Mouse (Mus musculus) embryonic facial prominence, embryonic 11.5 days (tissue): ENCODE measurements at regions not wholly inside any gene's neighbourhood (a gene's known extent, or its start where the extent isn't known, plus 50 kb on each side); places are given as distances from the start of the nearest gene placed in this dataset.

Source experiments
- ATAC-seq: fragments of 200-750 bp; cut with Nextera tagmentation; replicated peaks from 2 replicates; pipeline ENCODE4 v1.8.0; 2017; ENCODE audit warnings: low read depth; ENCODE audit not compliant: insufficient number of reproducible peaks, low FRiP score, low TSS enrichment
- DNase-seq: peaks from one replicate; pipeline ENCODE4 v3.0.0-alpha.2; 2015; ENCODE audit warnings: low spot score
- H3K27ac ChIP-seq: fragments of 300-500 bp; sonication (generic); replicated peaks from 2 replicates; pipeline ENCODE4 v1.5.1; 2014; ENCODE audit warnings: mild to moderate bottlenecking, low read depth, low read length, control low read depth
- H3K27me3 ChIP-seq: fragments of 300-500 bp; sonication (generic); 2 replicates; pipeline ENCODE4 v1.6.1; 2014; ENCODE audit warnings: mild to moderate bottlenecking, low read length, moderate library complexity, mixed read lengths; ENCODE audit not compliant: control insufficient read depth, insufficient read depth
- H3K36me3 ChIP-seq: fragments of 300-500 bp; sonication (generic); replicated peaks from 2 replicates; pipeline ENCODE4 v1.6.1; 2014; ENCODE audit warnings: low read depth, mild to moderate bottlenecking, low read length, moderate library complexity, mixed read lengths; ENCODE audit not compliant: control insufficient read depth, insufficient read depth
- H3K4me1 ChIP-seq: fragments of 300-500 bp; sonication (generic); 2 replicates; pipeline ENCODE4 v1.6.1; 2014; ENCODE audit warnings: low read length, mixed read lengths; ENCODE audit not compliant: control insufficient read depth, insufficient read depth
- H3K4me2 ChIP-seq: fragments of 300-500 bp; sonication (generic); 2 replicates; pipeline ENCODE4 v1.6.1; 2014; ENCODE audit warnings: low read depth, mild to moderate bottlenecking, control low read depth, low read length, moderate library complexity
- H3K4me3 ChIP-seq: fragments of 300-500 bp; sonication (generic); 2 replicates; pipeline ENCODE4 v1.5.1; 2014; ENCODE audit warnings: low read depth, low read length, control low read depth
- H3K9ac ChIP-seq: fragments of 300-500 bp; sonication (generic); replicated peaks from 2 replicates; pipeline ENCODE4 v1.6.1; 2014; ENCODE audit warnings: mild to moderate bottlenecking, control low read depth, low read length
- H3K9me3 ChIP-seq: fragments of 300-500 bp; sonication (generic); replicated peaks from 2 replicates; pipeline ENCODE4 v1.6.1; 2016; ENCODE audit warnings: mild to moderate bottlenecking, low read length, inconsistent platforms, mixed read lengths; ENCODE audit not compliant: control insufficient read depth
- WGBS: fragments of 180-500 bp; shearing (Covaris S2); extraction: QIAGEN DNeasy Blood & Tissue Kit; methylation state at CpG from one replicate; pipeline ENCODE4 v1.1.7; 2014; 5-methylcytosine and 5-hydroxymethylcytosine counted together

DNA sequence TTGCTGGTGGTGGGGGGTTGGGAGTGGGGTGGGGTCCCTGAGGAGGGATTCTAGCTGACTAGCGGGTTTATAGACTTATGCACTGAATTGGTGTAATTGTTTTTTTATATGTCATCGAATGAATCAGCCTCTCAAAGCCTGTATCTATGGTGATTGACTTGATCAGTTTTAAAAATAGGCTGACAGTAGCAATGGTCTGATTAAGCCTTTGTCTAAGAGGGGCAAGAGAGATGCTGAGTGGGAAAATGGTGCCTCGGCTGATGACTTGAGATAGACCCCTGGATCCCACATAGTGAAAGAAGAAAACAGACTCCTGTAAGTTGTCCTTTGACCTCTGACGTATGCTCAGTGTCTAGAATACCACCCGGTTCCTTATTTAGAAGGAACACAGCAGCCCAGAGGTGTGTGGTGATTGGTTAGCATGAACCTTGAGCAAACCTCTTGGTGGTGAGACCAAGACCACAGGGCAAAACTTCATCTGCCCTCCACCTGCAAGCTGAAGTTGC, 312.7 kb upstream of the Klf3 start:
- H3K27me3 ChIP-seq = no peaks in the 10 kb centered on the region
- no peak overlapping the region for H3K9ac ChIP-seq
- ATAC-seq (no peak), DNase-seq (no peak)
- WGBS = 52% methylated on average over 5 of the region's 5 CpGs
- H3K4me2 ChIP-seq = no peak overlapping the region
- no peak overlapping the region for H3K4me3 ChIP-seq
- H3K27ac ChIP-seq = no peak overlapping the region
- no peaks in the 10 kb centered on the region for H3K36me3 ChIP-seq
- H3K9me3 ChIP-seq = no peaks in the 10 kb centered on the region
- H3K4me1 ChIP-seq = no peaks in the 10 kb centered on the region

DNA sequence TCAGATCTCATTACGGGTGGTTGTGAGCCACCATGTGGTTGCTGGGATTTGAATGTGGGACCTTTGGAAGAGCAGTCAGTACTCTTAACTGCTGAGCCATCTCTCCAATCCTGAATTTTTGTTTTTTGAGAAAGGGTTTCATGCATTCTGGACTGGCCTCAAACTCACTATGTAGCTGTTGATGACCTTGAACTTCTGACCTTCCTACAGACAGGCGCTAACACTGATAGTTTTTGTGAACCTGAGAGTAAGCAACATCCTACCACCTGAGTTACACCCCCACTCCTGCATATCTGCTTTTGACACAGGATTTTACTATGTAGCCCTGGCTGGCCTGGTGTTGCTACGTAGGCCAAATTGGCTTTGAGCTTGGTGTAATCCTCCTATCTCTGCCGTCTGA, 308.8 kb upstream of the Klf3 start:
- no peak for ATAC-seq
- no peak overlapping the region for H3K4me2 ChIP-seq
- no peak overlapping the region for H3K27ac ChIP-seq
- no peaks in the 10 kb centered on the region for H3K9me3 ChIP-seq
- no peaks in the 10 kb centered on the region for H3K27me3 ChIP-seq
- H3K36me3 ChIP-seq = no peaks in the 10 kb centered on the region
- no peak for DNase-seq
- no peak overlapping the region for H3K9ac ChIP-seq
- H3K4me1 ChIP-seq = no peaks in the 10 kb centered on the region
- WGBS = 89% methylated on average over 4 of the region's 4 CpGs
- no peak overlapping the region for H3K4me3 ChIP-seq

GRCm38 (mm10) chr5:64496853-64497252, 306.3 kb upstream of the Klf3 start:
- no peaks in the 10 kb centered on the region for H3K9me3 ChIP-seq
- H3K36me3 ChIP-seq = no peaks in the 10 kb centered on the region
- H3K4me1 ChIP-seq = no peaks in the 10 kb centered on the region
- H3K27ac ChIP-seq = no peak overlapping the region
- WGBS = 86% methylated on average over 4 of the region's 4 CpGs
- H3K4me3 ChIP-seq = no peak overlapping the region
- ATAC-seq = no peak
- H3K27me3 ChIP-seq = no peaks in the 10 kb centered on the region
- DNase-seq = no peak
- no peak overlapping the region for H3K9ac ChIP-seq
- no peak overlapping the region for H3K4me2 ChIP-seq

GRCm38 (mm10) chr5:64498431-64498830, 304.8 kb upstream of the Klf3 start:
- WGBS = 94% methylated on average over 5 of the region's 5 CpGs
- DNase-seq (no peak), ATAC-seq (no peak)
- Histone ChIP-seq H3K4me2 (no peak overlapping the region), H3K27ac (no peak overlapping the region), H3K36me3 (no peaks in the 10 kb centered on the region), H3K4me1 (no peaks in the 10 kb centered on the region), H3K9me3 (no peaks in the 10 kb centered on the region), H3K27me3 (no peaks in the 10 kb centered on the region), H3K4me3 (no peak overlapping the region), H3K9ac (no peak overlapping the region)

GRCm38 (mm10) chr5:64499131-64499530, 304.1 kb upstream of the Klf3 start:
- no peaks in the 10 kb centered on the region for H3K4me1 ChIP-seq
- no peak overlapping the region for H3K9ac ChIP-seq
- WGBS = 93% methylated on average over 3 of the region's 3 CpGs
- H3K36me3 ChIP-seq = no peaks in the 10 kb centered on the region
- no peak overlapping the region for H3K4me3 ChIP-seq
- ATAC-seq (no peak), DNase-seq (no peak)
- H3K9me3 ChIP-seq = no peaks in the 10 kb centered on the region
- no peaks in the 10 kb centered on the region for H3K27me3 ChIP-seq
- H3K27ac ChIP-seq = no peak overlapping the region
- H3K4me2 ChIP-seq = no peak overlapping the region

DNA sequence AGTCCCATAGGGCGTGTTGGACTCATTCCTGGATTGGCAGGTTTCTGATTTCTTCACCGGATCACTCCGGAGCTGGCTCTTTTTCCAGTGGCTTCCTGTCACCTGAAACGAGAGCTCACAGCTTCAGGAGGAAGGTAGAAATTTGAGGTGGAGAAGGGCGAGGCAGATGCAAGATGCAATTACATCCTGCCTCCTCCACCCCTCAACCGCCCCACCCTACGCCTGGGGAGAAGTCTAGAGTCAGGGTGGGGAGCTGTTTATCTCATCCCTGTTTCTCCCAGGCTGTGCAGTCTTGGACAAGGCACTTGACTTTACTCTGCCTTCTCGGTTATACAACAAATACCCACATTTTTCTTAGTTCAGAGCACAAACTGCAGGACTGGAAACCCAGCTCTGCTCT, 302.8 kb upstream of the Klf3 start:
- 79% methylated on average over 8 of the region's 8 CpGs for WGBS
- Histone ChIP-seq H3K27ac (no peak overlapping the region), H3K4me3 (no peak overlapping the region), H3K27me3 (no peaks in the 10 kb centered on the region), H3K4me1 (peaks cover 4% of the 10 kb centered on the region; the same call in 1 of the 2 replicates), H3K36me3 (no peaks in the 10 kb centered on the region), H3K9ac (no peak overlapping the region), H3K4me2 (no peak overlapping the region), H3K9me3 (no peaks in the 10 kb centered on the region)
- DNase-seq (no peak), ATAC-seq (no peak)

GRCm38 (mm10) chr5:64500866-64501265, 302.3 kb upstream of the Klf3 start:
- ATAC-seq = no peak
- WGBS = 78% methylated on average over 4 of the region's 4 CpGs
- no peak overlapping the region for H3K27ac ChIP-seq

GRCm38 (mm10) chr5:64501746-64502145, 301.4 kb upstream of the Klf3 start:
- Histone ChIP-seq H3K9me3 (no peaks in the 10 kb centered on the region), H3K4me3 (no peak overlapping the region), H3K27ac (no peak overlapping the region), H3K27me3 (no peaks in the 10 kb centered on the region), H3K36me3 (no peaks in the 10 kb centered on the region), H3K9ac (no peak overlapping the region), H3K4me1 (peaks cover 4% of the 10 kb centered on the region; the same call in 1 of the 2 replicates), H3K4me2 (no peak overlapping the region)
- no peak for ATAC-seq
- 80% methylated on average over 5 of the region's 5 CpGs for WGBS
- no peak for DNase-seq

More at GRCm38 (mm10) chr5:64500866-64501265, 302.3 kb upstream of the Klf3 start:
- no peaks in the 10 kb centered on the region for H3K9me3 ChIP-seq
- H3K36me3 ChIP-seq = no peaks in the 10 kb centered on the region
- no peak overlapping the region for H3K9ac ChIP-seq
- DNase-seq = no peak
- H3K27me3 ChIP-seq = no peaks in the 10 kb centered on the region
- no peak overlapping the region for H3K4me3 ChIP-seq
- H3K4me1 ChIP-seq = peaks cover 4% of the 10 kb centered on the region; the same call in 1 of the 2 replicates
- H3K4me2 ChIP-seq = no peak overlapping the region
